Mouse (Mus musculus) lung, adult 2 months (tissue): ENCODE results near the gene Adgrg2.

Experiments
- CTCF ChIP-seq: fragments of 200-500 bp; IDR thresholded peaks from 2 replicates; pipeline ENCODE4 v1.5.1; 2011; ENCODE audit warnings: mild to moderate bottlenecking, low read length, control low read depth; ENCODE audit not compliant: insufficient read depth
- POLR2A ChIP-seq: fragments of 200-500 bp; IDR thresholded peaks from 2 replicates; pipeline ENCODE4 v1.6.1; 2011; ENCODE audit warnings: low read depth, mild to moderate bottlenecking, control low read depth, low read length, borderline replicate concordance; ENCODE audit errors: extremely low read depth

DNA sequence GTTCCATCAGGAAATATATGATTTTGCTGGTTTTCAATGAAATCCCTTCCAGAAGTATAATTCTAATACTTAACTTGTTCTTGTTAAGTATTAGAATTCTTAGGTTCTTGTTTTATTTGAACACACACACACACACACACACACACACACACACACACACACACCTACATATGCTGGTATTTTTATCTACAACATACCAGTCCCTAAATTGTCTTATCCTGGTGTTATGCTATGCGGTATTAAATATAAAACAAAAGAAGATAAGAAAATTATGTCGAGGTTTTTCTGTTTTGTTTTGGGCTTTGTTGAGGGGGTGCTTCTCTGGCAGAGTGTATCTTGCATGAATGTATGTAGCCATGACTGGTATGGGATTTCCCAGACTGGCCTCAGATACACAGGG lies 99.3 kb downstream of the Adgrg2 start:
- TF ChIP-seq CTCF (no peak), POLR2A (no peak)
